Mouse (Mus musculus) midbrain, embryonic 10.5 days (tissue): Measurements from ENCODE around the gene Gm21981. TPM values are rescaled to one million over a fixed set of nuclear protein-coding genes. Genes with fewer than 3 reads are reported as not detected.

Source experiments
- DNase-seq: peaks from one replicate; pipeline ENCODE4 v3.0.0-alpha.2; 2017; ENCODE audit warnings: low spot score
- H3K27ac ChIP-seq: fragments of 300-500 bp; sonication (generic); replicated peaks from 2 replicates; pipeline ENCODE4 v1.5.1; 2016; ENCODE audit warnings: mild to moderate bottlenecking
- H3K27me3 ChIP-seq: fragments of 300-500 bp; sonication (generic); 2 replicates; pipeline ENCODE4 v1.6.1; 2016; ENCODE audit warnings: low read depth, mild to moderate bottlenecking; ENCODE audit not compliant: poor library complexity, severe bottlenecking
- H3K36me3 ChIP-seq: fragments of 300-500 bp; sonication (generic); 2 replicates; pipeline ENCODE4 v1.6.1; 2016; ENCODE audit warnings: mild to moderate bottlenecking, moderate library complexity
- H3K4me1 ChIP-seq: fragments of 300-500 bp; sonication (generic); 2 replicates; pipeline ENCODE4 v1.6.1; 2016
- H3K4me3 ChIP-seq: fragments of 300-500 bp; sonication (generic); 2 replicates; pipeline ENCODE4 v1.5.1; 2016; ENCODE audit warnings: mild to moderate bottlenecking, moderate library complexity
- H3K9me3 ChIP-seq: fragments of 300-500 bp; sonication (generic); replicated peaks from 2 replicates; pipeline ENCODE4 v1.6.1; 2016; ENCODE audit warnings: mild to moderate bottlenecking
- WGBS: fragments of 180-500 bp; shearing (Covaris S2); methylation state at CpG from one replicate; pipeline ENCODE4 v1.1.7; 2016; 5-methylcytosine and 5-hydroxymethylcytosine counted together
- polyA plus RNA-seq: library from polyadenylated mRNA; unstranded; fragments of >200 nt; fragmentation: Nextera tagmentation; extraction: Ambion mirVana; gene quantifications from 2 replicates; pipeline ENCODE4 v1.2.1, GENCODE M21; 2016

Gene Gm21981
- 0.44 and 0.48 TPM in 2 replicates for polyA plus RNA-seq

DNA sequence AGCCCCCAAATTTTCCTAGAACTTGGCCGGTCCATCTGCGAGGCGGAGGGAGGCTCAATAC, at the start of gene Gm21981:
TSS of gene Gm21981 (minus strand) at position 14 of the 61 bp plus-strand sequence.
- Histone ChIP-seq H3K36me3 (peaks cover 14% of the 10 kb centered on the region), H3K27ac (peak within 1 kb of the TSS; percentile 92), H3K4me3 (peak within 1 kb of the TSS; percentile 80), H3K9me3 (no peaks in the 10 kb centered on the region), H3K27me3 (peaks cover 55% of the 10 kb centered on the region), H3K4me1 (peaks cover 36% of the 10 kb centered on the region)
- DNase-seq = no peak
- 0% methylated on average over 3 of the region's 3 CpGs for WGBS

DNA sequence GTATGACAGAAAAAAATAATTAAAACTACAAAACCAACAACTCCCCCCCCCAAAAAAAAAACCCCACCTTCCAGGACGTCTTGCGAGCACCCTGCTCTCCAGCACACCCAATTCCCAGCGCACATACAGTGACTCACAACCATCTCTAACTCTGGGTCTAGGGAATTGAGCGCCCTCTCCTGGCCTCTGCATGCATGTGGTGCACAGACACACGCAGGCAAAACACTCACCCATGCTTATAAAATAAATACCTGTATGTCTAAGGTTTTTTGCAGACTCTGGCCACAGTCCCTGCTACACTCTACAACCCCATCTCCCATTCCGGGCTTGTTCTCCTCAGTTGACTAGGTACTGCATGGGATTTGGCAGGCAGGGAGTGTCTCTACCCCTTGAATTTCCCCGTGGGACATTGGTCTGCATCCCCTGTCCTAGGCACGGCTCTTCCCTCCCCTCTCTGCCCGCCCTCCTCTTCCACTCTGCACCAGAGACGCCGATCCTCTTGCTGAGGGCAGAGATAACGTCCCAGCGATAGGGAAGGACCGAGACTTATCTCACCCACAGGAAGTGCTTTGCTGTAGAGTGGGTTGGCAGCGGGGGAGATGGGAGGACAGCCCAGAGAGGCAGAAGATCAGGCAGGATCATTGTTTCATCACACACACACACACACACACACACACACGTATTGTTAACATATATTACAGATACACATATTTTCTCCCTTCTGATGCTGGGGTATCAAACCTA, 48.9 kb upstream of the Gm21981 start:
- Histone ChIP-seq H3K36me3 (no peaks in the 10 kb centered on the region), H3K27ac (no peak overlapping the region), H3K4me3 (no peak overlapping the region), H3K4me1 (peaks cover 20% of the 10 kb centered on the region), H3K27me3 (peaks cover 38% of the 10 kb centered on the region), H3K9me3 (peaks cover 6% of the 10 kb centered on the region; the same call in 1 of the 2 replicates)
- WGBS = 43% methylated on average over 16 of the region's 16 CpGs
- no peak for DNase-seq

DNA sequence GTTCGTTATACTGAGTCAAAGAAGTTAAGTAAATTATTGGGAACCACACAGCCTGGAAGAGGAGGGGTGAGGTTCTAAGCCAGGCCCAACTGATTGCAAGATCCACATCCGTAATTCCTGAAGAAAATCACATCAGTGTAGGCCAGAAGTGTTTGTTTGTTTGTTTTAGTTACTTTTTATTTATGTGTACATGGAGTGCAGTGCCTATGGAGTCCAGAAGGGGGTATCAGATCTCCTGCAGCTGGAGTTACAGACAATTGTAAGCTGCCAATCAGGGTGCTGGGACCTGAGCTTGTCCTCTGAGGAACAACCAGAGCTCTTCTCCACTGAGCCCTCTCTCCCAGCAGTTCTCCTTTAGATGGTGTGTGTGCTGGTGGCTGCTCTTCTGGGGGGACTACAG, 45.9 kb upstream of the Gm21981 start:
- no peak for DNase-seq
- peaks cover 6% of the 10 kb centered on the region; the same call in 1 of the 2 replicates for H3K9me3 ChIP-seq
- peaks cover 33% of the 10 kb centered on the region for H3K4me1 ChIP-seq
- peaks cover 55% of the 10 kb centered on the region for H3K27me3 ChIP-seq
- H3K36me3 ChIP-seq = no peaks in the 10 kb centered on the region
- no peak overlapping the region for H3K27ac ChIP-seq
- WGBS = 56% methylated on average over 2 of the region's 2 CpGs
- no peak overlapping the region for H3K4me3 ChIP-seq

DNA sequence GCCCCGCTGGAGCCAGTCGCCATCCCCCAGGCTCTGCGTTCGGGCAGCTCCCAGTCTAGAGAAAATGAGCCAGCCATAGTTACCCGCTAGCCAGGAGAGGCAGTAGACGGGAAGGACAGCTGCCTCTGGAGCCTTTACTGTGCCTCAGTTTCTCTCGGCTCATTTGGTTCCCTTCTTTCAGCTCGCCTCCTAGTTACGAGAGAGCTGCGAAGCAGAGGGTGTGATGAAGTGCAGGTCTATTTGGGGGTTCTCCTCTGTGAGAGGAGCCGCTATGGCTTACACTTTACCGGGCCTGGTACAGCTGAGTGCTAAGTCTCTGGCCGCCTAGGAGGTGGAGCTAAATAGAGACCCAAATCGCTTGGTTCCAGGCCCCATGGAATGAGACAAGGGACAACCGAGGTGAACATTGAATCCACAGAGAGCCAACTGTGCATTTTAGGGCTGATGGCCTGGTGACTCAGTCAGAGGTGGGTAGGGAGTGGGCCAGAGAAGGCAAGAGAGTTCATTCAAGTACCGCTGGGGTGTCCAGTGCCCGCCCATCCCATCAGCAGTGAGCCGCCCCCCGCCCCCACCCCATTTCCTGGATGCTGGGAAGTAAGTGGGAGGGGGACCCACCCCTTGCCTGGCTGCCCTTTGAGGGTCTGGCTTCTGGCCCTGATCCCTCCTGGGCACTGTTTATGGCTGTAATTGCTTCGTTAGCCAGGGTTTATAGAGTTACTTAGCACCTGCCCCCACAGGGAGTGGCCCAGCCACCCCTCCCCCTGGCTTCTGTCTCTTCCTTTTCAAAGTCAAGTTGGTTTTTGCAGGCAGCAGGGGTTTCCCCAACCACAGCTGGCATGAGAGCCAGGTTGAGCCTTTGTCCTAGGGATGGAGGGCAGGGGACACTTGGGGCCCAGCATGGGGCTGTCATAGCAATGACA, 44.9 kb upstream of the Gm21981 start:
- Histone ChIP-seq H3K27ac (peak overlapping the region; percentile 66), H3K36me3 (no peaks in the 10 kb centered on the region), H3K9me3 (no peaks in the 10 kb centered on the region), H3K4me3 (peak overlapping the region; percentile 69), H3K27me3 (peaks cover 55% of the 10 kb centered on the region), H3K4me1 (peaks cover 34% of the 10 kb centered on the region)
- 4% methylated on average over 20 of the region's 20 CpGs for WGBS
- DNase-seq = no peak

DNA sequence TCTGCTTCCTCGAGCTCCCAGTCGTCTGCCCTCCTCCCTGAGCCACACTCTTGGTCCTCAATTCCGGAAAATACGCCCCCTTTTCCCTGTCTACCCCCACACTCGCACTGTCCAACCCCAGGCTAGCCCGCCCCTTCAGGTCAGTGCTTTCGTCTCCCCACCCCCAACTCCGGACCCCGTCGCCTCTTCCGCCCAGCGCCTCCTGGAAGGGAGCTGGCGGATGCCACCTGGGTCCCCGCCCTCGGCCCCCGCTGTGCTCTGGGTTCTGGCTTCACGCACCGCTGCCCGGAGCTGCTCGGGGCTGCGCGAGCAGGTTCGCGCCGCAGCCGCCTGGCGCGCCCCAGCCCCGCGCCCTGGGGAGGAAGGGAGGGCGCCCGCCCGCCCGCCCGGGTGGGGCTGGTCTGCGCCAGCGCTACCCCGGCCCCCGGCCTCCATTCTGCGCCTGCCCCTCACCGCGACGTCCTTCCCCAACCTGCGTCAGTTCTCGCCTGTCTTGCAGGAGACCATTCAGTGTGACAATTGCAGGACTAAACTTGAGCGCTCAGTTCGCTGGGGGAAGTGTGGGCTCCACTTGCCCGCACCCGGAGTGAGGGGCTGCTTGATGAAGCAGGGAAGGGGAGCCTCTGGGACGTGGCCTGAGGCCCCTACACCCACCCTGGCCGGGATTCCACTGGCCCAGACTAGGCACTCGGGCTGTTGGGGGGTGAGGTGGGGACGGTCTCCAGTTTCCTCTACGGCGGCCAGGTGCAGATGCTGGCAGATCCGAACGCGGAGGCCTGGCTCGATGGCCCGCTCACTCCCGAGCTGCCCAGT, 44.0 kb upstream of the Gm21981 start:
- DNase-seq = peak; percentile 56
- WGBS = 2% methylated on average over 59 of the region's 61 CpGs
- Histone ChIP-seq H3K27ac (peak overlapping the region; percentile 66), H3K36me3 (no peaks in the 10 kb centered on the region), H3K4me3 (peak overlapping the region; percentile 69), H3K27me3 (peaks cover 55% of the 10 kb centered on the region), H3K4me1 (peaks cover 43% of the 10 kb centered on the region), H3K9me3 (no peaks in the 10 kb centered on the region)

DNA sequence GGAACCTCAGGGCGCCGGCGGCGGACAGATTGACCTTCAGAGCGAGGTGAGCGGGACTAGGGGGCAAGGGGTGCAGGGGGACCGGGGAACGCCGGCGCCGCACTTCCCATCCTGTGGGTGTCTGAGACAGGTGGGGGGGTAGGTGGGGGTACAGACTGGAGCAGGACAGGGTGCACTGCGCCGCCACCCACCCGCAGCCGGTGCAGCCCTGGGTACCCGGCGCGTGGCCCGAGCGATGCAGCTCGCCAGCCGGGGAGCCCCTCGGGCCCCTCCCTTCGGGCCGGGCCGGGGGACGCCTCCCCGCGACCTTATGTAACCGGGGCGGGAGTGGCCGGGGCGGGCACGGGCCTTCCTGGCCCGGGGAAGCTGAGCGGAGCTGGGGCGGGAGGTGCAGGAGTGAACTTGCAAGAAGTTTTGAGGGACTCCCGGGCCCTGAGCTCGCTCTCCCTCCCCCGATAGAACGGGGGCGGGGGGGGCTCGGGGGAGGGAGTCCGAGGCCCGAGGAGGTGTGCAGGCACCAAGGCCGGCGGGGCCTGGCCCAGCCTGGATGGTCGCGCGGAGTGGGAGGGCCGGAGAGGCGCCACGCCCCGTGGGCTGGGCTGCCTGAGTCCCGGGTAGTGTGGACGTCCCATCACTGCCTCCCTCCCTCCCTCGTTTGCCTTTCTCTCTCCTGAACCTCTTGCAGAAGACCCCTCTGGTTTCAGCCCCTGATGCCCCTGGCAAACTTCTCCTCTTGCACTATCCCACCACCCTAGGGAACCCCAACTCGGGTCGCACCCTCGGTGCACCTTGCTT, 43.2 kb upstream of the Gm21981 start:
- Histone ChIP-seq H3K4me3 (peak overlapping the region; percentile 69), H3K27ac (peak overlapping the region; percentile 66), H3K27me3 (peaks cover 55% of the 10 kb centered on the region), H3K36me3 (no peaks in the 10 kb centered on the region), H3K4me1 (peaks cover 43% of the 10 kb centered on the region), H3K9me3 (no peaks in the 10 kb centered on the region)
- WGBS = under 1% methylated on average over 54 of the region's 60 CpGs
- peak; percentile 67 for DNase-seq

DNA sequence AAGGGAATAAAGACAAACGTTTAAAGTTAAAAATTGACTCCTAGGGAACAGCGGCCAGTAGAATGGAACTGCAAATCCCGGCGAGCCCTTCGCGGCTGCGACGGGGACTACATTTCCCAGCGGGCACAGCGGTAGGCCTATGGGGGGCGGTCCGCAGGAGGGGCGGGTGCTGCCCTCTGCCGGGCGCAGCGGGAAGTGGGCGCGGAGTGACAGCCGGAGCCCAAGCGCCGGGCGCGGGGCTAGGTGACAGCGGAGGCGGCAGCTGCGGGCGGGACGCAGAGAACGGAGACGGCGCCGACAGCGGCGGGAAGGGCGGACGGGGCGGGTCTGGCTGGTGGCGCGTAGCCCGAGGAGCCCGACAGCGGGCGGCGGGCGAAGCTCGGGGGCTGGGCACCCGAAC, 42.6 kb upstream of the Gm21981 start, which contains the start of gene Tfeb:
TSS of gene Tfeb (plus strand) at position 175 of the 400 bp plus-strand sequence.
- WGBS = under 1% methylated on average over 47 of the region's 47 CpGs
- peak within 1 kb of the TSS; percentile 66 for H3K27ac ChIP-seq

DNA sequence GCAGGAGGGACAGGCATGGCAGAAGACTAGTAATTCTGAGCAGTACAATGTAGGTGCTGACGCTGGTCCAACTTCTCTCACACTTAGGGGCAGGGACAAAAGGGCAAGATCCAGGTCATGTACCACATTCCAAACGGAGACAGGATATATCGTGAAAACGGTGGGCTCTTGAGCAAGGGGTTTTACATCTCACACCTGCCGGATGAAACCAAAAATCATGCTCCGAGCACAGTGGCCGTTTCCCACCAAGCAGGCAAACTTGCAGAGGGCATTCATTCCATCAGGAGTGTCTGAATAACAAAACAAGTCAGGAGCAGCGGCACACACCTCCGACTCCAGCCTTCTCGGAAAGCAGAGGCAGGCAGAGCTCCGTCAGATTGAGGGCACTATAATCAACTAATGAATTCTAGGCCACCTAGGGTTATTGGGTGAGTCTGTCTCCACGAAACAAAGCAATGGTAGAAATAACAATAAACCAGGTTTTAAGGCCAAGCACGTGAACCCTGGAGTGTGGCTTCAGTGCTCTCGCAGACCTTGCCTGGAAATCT, 41.4 kb upstream of the Gm21981 start:
- H3K27me3 ChIP-seq = peaks cover 42% of the 10 kb centered on the region
- no peak overlapping the region for H3K27ac ChIP-seq
- no peak overlapping the region for H3K4me3 ChIP-seq
- no peaks in the 10 kb centered on the region for H3K9me3 ChIP-seq
- 75% methylated on average over 14 of the region's 14 CpGs for WGBS
- no peaks in the 10 kb centered on the region for H3K36me3 ChIP-seq
- no peak for DNase-seq
- peaks cover 50% of the 10 kb centered on the region for H3K4me1 ChIP-seq

More for the DNA sequence above, 42.6 kb upstream of the Gm21981 start, which contains the start of gene Tfeb:
- H3K4me3 ChIP-seq = peak within 1 kb of the TSS; percentile 69
- peaks cover 54% of the 10 kb centered on the region for H3K27me3 ChIP-seq
- no peaks in the 10 kb centered on the region for H3K36me3 ChIP-seq
- peak; percentile 95 for DNase-seq
- peaks cover 43% of the 10 kb centered on the region for H3K4me1 ChIP-seq
- no peaks in the 10 kb centered on the region for H3K9me3 ChIP-seq

DNA sequence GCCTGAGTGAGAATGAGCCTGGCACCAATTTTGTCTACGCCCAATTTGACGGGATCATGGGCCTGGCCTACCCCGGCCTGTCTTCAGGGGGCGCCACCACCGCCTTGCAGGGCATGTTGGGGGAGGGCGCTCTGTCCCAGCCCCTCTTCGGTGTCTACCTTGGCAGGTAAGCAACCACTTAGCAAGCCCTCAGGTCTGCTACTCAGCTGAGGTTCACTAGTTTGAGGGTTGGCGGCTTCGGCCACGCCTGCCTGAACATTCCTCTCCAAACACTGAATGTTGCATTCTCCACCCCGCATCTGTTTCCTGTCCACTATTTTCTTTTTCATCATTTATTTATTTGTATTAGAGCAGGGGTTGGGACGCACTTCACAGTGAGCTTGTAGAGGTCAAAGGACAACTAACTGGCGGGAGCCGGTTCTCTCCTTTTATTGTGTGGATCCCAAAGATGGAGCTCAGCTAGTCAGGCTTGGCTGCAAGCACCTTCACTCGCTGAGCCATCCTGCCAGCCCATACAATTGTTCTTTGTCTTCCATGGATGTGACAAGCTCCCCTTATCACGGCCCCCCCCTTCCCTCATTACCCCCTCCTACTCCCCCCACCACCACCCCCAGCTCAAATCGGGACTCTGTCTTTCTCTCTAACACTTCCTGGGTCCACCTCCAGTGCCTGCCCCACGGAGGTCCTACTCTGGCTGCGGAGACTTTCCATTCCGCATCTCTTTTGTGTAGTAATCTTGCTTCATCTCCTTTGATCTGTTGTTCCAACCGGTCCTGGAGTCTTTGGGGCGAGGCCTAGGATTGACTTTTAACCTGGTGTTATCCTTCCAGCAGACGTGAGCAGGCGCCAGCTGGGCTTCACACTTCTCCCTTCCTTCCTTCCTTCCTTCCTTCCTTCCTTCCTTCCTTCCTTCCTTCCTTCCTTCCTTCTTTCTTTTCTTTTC, 36.6 kb upstream of the Gm21981 start:
- peak; percentile 24 for DNase-seq
- Histone ChIP-seq H3K36me3 (no peaks in the 10 kb centered on the region), H3K4me3 (no peak overlapping the region), H3K27me3 (peaks cover 9% of the 10 kb centered on the region; the same call in 1 of the 2 replicates), H3K4me1 (peaks cover 28% of the 10 kb centered on the region), H3K9me3 (no peaks in the 10 kb centered on the region), H3K27ac (no peak overlapping the region; the same call in 1 of the 2 replicates)
- 45% methylated on average over 24 of the region's 24 CpGs for WGBS

DNA sequence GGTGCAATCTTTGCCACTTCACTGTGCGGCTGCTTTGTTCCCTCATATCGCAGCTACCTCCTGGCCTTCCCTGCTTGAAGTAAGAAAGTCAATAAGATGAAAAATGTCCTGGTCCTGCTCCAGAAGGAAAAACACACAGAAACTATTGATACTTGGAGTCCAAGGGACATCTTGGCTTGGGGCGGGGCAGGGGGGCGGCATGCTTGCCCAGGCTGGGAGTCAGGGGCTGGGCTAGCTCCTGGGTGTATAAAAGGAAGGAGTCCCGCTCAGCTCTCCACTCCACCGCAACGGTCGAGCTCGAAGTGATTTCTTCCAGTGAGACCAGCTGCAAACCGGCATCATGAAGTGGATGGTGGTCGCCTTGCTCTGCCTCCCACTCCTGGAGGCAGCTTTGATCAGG, 32.3 kb upstream of the Gm21981 start, which contains the start of gene Pgc:
TSS of gene Pgc (plus strand) at position 277 of the 400 bp plus-strand sequence.
- 87% methylated on average over 11 of the region's 11 CpGs for WGBS
- Histone ChIP-seq H3K36me3 (no peaks in the 10 kb centered on the region), H3K9me3 (no peaks in the 10 kb centered on the region), H3K27me3 (0 out of 2 replicates have a peak, but pooled peaks cover 5% of the 10 kb centered on the region), H3K4me1 (peaks cover 19% of the 10 kb centered on the region), H3K4me3 (no peak within 1 kb of the TSS), H3K27ac (no peak within 1 kb of the TSS)
- no peak for DNase-seq

DNA sequence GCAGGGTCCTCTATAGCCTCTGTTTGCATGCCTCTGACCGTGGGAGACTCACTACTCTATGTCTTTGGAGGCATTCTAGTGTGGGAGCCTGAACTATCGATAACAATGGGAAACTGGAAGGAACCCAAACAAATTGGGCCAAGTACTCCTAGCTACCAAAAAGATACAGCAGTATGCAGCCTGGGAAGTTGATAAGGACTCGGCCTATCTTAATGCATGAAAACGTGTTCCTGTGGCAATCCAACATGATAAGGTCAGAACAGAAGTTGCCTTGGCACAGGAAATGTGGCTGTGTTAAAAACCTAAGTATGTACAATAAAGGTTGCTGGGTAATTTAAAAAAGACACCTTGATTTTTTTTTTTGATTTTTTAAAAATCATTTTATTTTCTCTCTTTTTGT, 26.9 kb upstream of the Gm21981 start:
- Histone ChIP-seq H3K4me3 (no peak overlapping the region), H3K9me3 (no peaks in the 10 kb centered on the region), H3K36me3 (no peaks in the 10 kb centered on the region), H3K27me3 (no peaks in the 10 kb centered on the region; the same call in 1 of the 2 replicates), H3K4me1 (no peaks in the 10 kb centered on the region), H3K27ac (no peak overlapping the region)
- 89% methylated on average over 4 of the region's 4 CpGs for WGBS
- DNase-seq = no peak
